Mouse (Mus musculus) c-Kit-negative CD71-positive TER-119-positive erythroid progenitor cells, embryonic 14.5 days (primary cell): ENCODE data around the gene Gcn1l1.

Experiments used
- DNase-seq: peaks from one replicate; pipeline ENCODE4 v3.0.0-alpha.2; 2013; ENCODE audit warnings: low read depth, low spot score

The Gcn1l1 gene

GRCm38 (mm10) chr5:115534856-115535255 is 30.2 kb upstream of the Gcn1l1 start:
- DNase-seq: no peak

- DNase-seq: no peak
Measured at GRCm38 (mm10) chr5:115535635-115536034, 29.4 kb upstream of the Gcn1l1 start.

- DNase-seq: no peak
Measured at GRCm38 (mm10) chr5:115538017-115538692, 26.9 kb upstream of the Gcn1l1 start.

- peak; percentile 56 for DNase-seq
Measured at GRCm38 (mm10) chr5:115538693-115539043, 26.4 kb upstream of the Gcn1l1 start.

GRCm38 (mm10) chr5:115542635-115543384 is 22.2 kb upstream of the Gcn1l1 start:
- DNase-seq: no peak

- DNase-seq: no peak
Measured at GRCm38 (mm10) chr5:115543509-115544253, 21.4 kb upstream of the Gcn1l1 start.

- no peak for DNase-seq
Measured at GRCm38 (mm10) chr5:115544655-115545185, 20.3 kb upstream of the Gcn1l1 start.

- no peak for DNase-seq
Measured at GRCm38 (mm10) chr5:115545636-115546035, 19.4 kb upstream of the Gcn1l1 start.

- no peak for DNase-seq
Measured at GRCm38 (mm10) chr5:115546536-115546935, 18.5 kb upstream of the Gcn1l1 start.

- DNase-seq: no peak
Measured at GRCm38 (mm10) chr5:115547014-115547413, 18.0 kb upstream of the Gcn1l1 start.

- DNase-seq: no peak
Measured at GRCm38 (mm10) chr5:115547421-115547820, 17.6 kb upstream of the Gcn1l1 start.

GRCm38 (mm10) chr5:115548501-115549285 is 16.4 kb upstream of the Gcn1l1 start:
- no peak for DNase-seq

- no peak for DNase-seq
Measured at GRCm38 (mm10) chr5:115550482-115551005, 14.5 kb upstream of the Gcn1l1 start.

GRCm38 (mm10) chr5:115551386-115551785 is 13.7 kb upstream of the Gcn1l1 start:
- DNase-seq: no peak

GRCm38 (mm10) chr5:115551799-115552198 is 13.3 kb upstream of the Gcn1l1 start:
- no peak for DNase-seq

- no peak for DNase-seq
Measured at GRCm38 (mm10) chr5:115553801-115554420, 11.1 kb upstream of the Gcn1l1 start.

GRCm38 (mm10) chr5:115554536-115555291 is 10.3 kb upstream of the Gcn1l1 start:
- DNase-seq: no peak

GRCm38 (mm10) chr5:115556217-115556616 is 8.8 kb upstream of the Gcn1l1 start:
- peak; percentile 72 for DNase-seq

GRCm38 (mm10) chr5:115558182-115558794 is 6.8 kb upstream of the Gcn1l1 start:
- no peak for DNase-seq
